Mouse (Mus musculus) liver, adult (tissue): ENCODE measurements around the gene Sesn1.
A peak's percentile ranks its signal among the peaks of the same experiment; 100 is the strongest.

Experiments used
- GATA4 ChIP-seq: IDR thresholded peaks from 2 replicates; pipeline ENCODE4 v1.6.1; 2014; ENCODE audit warnings: mild to moderate bottlenecking, low read length; ENCODE audit not compliant: insufficient replicate concordance

Gene Sesn1

DNA sequence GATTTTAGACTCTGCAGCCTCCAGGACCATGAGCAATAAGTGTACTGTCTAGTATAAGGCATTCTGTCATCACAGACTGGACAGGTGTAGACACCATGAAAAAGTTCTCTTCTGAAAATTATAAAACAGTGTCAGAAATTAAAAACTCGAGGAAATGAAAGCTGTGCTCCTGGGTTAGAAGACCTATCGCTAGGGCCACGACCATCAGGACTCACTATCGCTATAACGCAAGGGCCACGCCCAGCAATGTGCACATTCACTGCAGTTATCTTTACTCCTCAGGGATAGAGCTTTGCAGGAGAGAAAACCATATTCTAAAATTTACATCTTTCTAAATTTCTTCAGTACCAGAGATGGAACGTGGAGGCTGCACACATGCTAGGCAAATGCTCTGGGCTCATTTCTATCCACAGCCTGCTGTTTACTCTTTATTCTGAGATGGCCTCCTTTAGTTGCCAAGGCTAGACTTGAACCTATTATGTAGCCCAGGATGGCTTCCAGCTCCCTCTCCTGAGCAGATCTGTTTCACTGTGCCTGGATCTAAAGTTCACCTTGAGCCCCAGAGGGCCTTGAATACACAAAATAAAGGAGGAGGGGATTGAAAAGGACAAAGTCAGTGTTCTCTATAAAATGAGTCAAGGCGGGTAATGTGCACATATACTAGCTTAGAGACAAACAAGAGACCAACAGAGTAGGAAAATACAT, 102.7 kb downstream of the Sesn1 start:
- TF ChIP-seq GATA4, result no peak

DNA sequence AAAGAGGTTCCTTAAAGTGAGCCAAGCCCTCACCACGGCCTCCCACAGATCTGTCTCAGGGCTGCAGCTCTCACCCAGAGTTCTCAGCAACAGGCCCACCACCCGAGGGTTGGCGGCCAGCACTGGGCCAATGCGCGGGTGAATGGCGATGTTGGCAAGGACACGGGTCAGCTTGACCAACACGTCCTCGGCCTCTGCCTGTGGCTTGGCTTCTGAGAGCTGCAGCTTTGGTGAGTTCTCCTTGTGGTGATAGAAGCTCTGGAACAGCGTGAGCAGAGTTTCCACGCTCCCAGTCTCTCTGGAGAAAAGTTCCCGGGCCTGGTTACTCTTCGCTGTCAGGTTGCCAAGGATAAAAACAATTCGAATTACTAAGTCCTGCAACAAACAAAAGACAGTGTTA, 117.0 kb downstream of the Sesn1 start:
- TF ChIP-seq GATA4, result no peak

DNA sequence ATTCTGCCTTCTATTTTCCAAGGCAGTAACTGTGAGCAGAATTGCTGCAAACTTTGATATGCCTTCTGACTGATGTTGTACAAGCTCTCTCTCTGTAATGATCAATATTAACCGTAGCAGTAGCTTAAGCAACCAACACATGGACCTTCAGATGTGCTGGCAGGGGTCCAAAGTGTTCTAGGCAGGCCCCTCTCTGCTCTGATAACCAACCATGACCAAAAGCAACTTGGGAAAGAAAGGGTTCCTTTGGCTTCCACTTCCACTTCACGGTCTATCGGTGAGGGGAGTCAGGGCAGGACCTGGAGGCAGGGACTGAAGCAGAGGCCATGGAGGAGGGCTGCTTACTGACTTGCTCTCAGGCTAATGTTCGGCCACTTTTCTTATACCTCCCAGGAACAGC, 121.2 kb downstream of the Sesn1 start:
- no peak for TF ChIP-seq GATA4

DNA sequence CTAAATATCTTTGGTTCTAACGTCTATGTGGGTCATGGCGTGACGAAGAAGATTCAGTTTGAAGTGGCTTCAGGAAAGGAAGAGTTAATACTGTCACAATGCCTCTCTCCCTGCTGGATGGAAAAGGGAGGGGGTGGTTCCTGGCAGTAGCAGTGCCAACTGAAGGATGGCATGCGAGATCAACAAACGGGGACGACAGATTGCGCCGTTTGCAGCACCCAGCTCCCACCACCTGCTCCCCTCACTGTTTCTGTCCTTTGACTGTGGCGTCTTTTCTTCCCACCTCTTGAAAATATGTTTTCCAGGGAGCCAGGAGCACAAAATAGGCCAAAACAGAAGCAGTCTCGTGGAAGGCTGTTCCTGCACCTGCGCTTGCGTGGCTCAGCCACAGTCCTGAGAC, 122.2 kb downstream of the Sesn1 start:
- TF ChIP-seq GATA4, result no peak

DNA sequence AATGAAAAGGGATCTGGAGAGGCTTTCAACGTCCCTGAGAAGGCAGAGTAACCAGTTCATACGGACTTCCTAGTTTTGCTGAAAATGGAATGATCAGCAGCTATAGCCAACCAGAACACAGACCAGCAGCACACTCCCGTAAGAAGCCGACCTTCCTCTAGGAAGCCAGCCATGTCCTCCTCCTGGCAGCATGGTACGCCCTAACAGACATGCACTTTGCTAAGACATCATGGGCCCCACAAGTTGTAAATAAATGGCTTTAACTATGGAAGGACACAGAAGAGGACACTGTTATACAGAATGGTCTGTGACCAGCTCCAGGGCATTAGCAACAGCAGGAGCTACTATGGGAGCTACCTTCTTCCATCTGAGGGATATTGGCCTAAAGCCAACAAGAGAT, 123.2 kb downstream of the Sesn1 start:
- TF ChIP-seq GATA4, result no peak

DNA sequence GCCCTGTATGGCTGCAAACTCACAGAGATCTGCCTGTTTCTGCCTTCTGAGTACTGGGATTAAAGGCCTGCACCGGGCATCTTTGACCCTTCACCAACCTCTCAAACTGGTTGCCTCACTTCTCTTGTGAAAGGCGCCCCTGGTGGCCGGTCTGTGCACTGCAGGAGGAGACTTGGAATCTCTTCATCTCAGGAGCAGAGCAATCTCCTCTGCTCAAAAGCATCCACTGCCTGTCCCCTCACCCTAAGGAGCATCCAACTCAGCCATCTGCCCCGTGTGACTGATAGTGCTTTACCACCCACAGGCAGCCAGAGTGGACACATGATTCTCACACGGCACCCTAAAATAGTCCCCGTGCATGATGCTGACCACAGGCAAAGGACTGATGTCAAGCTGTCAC, 123.8 kb downstream of the Sesn1 start:
- TF ChIP-seq GATA4, result no peak

DNA sequence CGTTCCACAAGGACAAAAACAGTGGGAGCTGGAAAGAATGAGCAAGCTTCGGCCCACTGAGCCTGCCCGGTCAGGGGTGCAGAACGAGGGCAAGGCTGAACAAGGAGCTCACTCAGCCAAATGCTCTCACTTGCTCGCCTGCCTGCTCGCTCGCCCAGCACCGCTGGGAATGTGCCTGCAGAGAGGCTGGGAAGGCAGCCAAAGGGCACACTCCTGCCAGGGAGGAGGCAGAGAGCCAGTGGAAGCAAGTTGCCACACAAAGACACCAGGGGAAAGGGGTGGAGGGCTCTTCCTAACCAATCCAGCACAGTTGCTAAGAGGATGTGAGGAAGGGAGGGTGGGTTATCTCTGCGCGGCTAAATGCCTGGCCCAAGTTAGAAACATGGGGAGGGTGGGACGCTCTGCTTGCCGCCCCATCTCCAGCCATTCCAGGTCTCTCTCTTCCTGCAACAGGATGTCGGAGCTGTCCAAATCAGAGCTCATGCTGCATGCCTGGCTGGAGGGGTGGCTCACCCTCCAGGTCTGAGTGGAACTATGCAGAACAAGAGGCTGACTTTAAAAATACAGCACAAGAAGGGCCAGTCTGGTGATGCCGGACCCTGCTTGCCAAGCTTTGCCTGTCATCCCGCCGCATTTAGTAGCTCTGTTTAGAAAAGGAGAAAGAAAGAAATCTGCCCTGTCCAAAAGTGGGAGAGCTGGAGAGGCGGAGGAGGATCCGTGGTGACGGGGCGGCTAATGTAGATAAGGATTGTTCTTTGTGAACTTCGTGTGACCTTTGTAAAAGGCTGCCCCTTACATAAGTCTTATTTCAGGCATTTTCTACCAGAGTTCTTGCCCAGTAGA, 125.1 kb downstream of the Sesn1 start:
- peak; percentile 5; the same call in 1 of the 2 replicates for TF ChIP-seq GATA4

DNA sequence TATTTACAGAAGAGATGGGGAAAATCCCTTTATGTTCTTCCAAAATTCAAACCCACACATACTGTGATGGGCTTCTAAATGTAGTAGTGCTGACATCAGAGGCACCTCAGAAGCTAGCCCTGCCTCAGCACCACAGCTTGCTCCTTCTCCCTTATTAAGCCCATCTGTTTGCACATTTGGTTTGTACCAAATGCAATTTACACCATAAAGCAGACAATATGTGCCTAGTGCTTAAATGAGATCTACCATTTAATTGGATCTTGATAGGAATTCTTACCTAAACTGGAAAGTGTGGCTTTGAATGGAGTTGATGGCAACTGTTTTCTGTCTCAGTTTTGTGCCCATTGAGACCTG, 125.7 kb downstream of the Sesn1 start:
- TF ChIP-seq GATA4, result no peak

DNA sequence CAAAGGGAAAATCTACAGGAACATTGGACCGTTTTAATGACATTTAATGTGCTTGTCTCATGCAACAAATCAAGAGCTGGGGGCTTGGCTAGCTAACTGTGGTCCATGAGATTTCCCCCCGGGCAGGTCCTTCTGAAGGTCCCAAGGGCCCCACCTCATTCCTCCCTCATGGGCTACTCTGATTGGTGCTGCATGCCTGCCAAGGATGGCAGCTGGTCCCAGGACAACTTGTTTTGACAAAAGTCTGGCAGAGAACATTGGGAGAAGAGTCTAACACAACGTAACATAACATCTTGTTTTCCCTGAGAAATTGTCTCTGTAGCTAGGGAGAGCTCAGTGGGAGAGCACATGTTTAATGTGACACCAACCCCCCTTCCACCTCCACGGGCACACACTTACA, 126.4 kb downstream of the Sesn1 start:
- TF ChIP-seq GATA4, result no peak

DNA sequence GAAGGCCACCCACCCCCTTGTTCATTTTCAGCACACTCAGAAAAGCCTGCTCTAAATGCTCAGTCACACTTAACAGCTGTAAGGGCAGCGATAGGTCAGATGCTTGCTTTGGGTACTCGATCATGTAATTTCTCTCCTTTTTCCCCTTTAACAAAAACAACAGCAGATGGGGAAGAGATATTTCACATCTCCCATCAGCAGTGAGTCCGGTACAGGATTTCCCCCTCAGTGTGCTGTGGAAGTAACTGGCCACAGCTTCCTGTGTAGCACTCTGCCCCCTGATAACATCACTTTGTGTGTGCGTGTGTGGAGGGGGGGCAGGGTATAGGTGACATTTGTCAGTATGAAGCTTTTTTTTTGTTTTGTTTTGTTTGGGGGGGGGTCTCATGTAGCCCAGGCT, 127.4 kb downstream of the Sesn1 start:
- TF ChIP-seq GATA4, result peak; percentile 76; the same call in 1 of the 2 replicates

DNA sequence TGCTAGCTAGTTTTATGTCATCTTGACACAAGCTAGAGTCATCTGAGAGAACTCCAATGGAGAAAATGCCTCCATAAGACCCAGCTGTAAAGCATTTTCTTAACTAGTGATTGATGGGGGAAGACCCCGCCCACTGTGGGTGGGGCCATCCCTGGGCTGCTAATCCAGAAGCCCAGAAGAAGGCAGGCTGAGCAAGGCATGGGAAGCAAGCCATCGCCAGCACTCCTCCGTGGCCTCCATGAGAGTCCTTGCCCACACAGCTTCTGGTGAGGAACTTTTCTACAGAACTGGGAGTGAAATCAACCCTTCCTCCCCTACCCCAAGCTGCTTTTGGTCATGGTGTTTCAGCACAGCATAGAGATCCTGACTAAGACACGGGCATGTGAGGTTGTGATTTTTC, 129.4 kb downstream of the Sesn1 start:
- TF ChIP-seq GATA4, result no peak

DNA sequence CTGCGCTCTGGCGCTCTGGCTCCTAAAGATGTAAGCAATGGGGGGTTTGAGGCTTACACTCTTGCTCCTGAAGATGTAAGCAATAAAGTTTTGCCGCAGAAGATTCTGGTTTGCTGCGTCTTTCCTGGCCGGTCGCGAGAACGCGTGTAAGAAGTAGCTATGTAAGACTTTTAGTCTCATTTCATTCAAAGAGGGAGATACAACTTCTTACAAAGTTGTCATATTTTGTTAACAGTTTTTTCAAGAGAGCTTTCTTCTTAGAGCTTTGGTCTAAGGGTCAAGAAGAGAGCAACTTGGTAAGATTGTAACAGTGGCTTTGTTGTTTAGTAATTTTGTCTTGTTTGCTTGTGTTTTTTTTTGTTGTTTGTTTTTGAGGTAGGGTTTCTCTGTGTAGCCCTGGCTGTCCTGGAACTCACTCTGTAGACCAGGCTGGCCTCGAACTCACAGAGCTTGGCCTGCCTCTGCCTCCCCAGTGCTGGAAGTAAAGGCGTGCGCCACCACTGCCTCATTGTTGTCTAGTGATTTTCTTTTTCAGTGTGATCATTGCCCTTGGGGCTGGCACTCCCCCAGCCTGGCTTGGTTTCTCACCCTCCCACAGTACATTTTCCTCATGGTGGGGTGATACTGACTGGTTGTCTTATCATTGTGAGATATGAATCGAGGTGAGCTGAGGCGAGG, 143.3 kb downstream of the Sesn1 start:
- TF ChIP-seq GATA4, result no peak

DNA sequence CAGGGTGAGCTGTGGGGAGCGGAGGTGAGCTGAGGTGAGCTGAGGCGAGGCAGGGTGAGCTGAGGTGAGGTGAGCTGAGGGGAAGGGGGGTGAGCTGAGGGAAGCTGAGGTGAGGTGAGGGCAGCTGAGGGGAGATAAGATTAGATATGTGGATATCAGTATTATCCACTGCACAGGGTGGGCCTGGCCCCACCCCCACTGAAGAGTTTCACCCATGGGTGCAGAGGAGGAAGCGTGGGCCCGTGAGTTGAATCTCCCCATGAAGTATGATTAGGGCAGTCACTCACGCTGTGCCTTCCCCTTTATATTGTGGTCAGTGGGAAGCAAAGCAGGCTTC, 143.8 kb downstream of the Sesn1 start:
- no peak for TF ChIP-seq GATA4

DNA sequence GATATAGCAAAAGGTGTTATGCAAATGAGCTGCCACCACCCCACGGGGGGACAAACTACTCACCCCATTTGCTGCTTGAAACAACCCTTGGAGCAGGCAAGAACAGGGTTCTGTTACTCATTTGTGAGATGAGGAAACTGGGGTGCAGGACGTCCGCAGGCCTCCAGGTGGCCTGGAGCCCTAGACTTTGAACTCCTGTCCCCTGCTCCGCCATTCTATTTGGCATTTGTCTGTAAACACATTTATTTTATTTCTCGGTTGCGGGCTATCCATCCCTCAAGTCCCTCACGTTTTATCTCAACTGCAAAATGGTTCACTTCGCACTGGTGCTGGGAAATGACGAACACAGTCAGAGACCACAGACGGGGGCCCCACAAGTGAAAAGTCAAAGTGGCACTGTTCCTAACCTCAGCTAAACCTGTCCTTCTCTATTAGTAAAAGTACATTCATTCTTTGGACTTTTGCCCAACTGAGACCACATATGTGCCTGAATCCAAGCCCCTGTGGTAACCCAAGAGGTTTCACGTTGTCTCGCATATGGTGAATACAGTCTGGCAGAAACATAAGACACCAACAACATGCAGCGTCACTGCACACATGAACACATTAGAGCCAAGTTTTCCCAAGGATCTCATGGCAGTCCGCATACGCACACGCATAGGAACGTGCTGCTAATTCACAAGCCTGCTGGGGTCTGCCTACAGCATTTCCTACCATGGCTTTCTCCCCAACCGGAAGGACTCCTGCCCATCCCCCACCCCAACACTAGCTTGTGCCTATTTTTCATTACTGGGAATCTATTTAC, 147.9 kb downstream of the Sesn1 start:
- no peak for TF ChIP-seq GATA4
